Mouse (Mus musculus): ENCODE results near the gene Dis3l2. TPM values are rescaled to one million over a fixed set of nuclear protein-coding genes. Genes with fewer than 3 reads are reported as not detected.

Dis3l2 gene
- total RNA-seq, 2 experiments from 2014 or later = 25.1 to 25.6 TPM

DNA sequence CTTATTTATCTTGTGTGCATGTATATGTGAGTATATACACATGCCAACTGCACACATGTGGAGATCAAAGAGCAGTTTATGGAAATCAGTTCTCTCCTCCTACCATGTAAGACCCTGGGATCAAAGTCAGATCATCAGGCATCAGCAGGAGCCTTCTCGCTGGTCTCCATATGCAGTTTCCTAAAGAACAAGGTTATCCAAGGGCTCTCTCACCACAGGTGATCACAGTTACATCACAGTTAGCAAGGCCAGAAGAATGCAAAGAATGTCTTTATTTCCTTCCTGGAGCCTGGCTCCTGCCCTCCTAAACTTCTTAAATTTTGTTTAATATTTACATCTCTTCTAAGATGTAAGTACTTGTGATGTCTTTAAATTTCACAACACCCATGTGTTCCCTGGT, 304.6 kb downstream of the Dis3l2 start:
- DNase-seq (ENCODE audit: low spot score in 2 of 2) = no peak

GRCm38 (mm10) chr1:87009156-87009555, 305.5 kb downstream of the Dis3l2 start:
- DNase-seq (ENCODE audit: low spot score in 2 of 2) = no peak

DNA sequence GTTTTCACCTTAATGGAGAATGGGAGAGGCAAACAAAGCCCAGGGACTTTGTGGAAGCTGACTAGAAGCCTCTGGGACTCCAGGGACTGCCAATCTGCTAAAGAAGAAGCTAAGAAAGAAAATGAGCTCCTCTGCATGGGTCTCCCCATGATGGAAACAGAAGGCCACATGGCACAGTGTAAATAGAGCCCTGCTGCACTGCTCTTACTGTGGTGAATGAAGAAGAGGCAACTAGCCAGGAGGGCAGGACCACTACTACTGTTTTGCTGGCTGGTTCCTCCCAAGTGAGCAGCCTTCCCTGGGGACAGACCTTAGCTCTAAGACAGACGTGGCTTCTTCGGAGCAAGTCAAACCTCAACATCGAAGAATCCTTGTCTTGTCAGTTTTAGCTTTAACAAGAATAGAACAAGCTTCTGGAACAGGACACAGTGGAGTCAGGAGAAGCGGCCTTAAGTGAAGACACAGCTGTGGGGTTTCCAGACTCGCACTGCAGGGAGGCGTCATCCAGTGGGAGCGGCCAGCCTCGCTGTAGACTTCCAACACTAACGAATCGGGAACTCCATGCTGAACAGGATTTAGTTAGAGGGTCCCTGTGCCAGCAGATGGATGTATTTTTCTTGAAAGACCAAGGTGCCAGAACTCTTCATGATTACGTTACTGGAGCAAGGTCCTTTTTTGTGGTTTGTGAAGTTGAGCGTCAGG, 307.2 kb downstream of the Dis3l2 start:
- DNase-seq (ENCODE audit: low spot score in 2 of 2) = no peak

- no peak for DNase-seq (ENCODE audit: low spot score in 2 of 2)
Measured at GRCm38 (mm10) chr1:87011718-87012117, 308.1 kb downstream of the Dis3l2 start.

DNA sequence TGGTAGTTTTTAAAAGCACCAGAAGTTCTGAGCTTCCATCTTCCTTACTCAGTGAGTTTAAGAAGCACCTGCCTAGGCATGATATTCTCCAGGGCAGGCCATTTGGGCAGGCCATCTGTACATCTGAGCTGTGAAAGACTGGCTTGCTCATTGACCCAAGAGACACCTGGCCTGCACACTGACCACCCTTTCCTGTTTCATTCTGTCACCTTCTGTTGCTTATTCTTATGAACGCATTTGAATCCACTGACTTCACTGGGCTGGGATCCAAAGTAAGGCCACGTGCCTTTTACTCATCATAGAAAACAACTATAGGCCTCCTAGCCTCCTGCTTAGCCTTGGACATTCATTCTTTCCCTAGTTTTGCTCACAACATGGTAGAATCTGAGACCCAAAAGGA, 309.0 kb downstream of the Dis3l2 start:
- no peak for DNase-seq (ENCODE audit: low spot score in 2 of 2)

- no peak for DNase-seq (ENCODE audit: low spot score in 2 of 2)
Measured at GRCm38 (mm10) chr1:87020714-87021113, 317.1 kb downstream of the Dis3l2 start.

- no peak for DNase-seq (ENCODE audit: low spot score in 2 of 2)
Measured at GRCm38 (mm10) chr1:87021584-87021983, 318.0 kb downstream of the Dis3l2 start.

GRCm38 (mm10) chr1:87023291-87024170, 319.9 kb downstream of the Dis3l2 start:
- no peak for DNase-seq (ENCODE audit: low spot score in 2 of 2)

DNA sequence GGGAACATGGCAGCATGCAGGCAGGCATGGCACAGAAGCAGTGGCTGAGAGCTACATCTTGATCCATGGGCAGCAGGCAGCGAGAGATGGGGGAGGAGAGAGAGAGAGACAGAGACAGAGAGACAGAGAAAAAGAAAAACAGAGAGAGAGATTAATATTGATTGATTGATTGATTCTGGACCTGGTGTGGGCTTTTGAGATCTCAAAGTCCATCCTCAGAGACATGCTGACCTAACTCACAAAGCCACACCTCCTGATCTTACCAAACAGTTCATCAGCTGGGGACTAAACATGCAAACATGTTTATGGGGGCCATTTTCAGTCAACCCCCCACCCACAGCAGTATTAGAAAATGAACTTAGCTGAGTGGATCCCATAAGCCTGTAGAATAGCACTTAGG, 321.4 kb downstream of the Dis3l2 start:
- DNase-seq (ENCODE audit: low spot score in 2 of 2) = no peak

GRCm38 (mm10) chr1:87028786-87029185, 325.2 kb downstream of the Dis3l2 start:
- DNase-seq (ENCODE audit: low spot score in 2 of 2) = no peak

DNA sequence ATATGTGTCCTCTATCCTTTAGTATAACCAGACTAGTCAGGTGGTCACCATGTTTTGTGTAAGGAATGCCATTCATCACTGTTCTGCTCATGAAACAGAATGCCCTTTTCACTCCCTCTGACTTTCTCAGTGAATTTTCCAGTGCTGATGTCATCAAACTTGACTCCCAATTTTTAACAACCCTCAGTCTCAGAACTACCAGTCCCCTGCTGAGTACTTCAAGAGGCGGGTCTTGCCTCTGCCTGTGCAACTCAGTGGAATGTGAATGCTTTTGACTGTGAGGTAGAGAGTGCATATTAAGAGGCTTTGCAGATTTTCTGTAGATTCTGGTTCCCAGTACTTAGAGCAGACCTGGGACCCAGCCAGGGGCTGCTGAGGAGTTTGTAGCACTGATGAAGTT, 327.0 kb downstream of the Dis3l2 start:
- DNase-seq (ENCODE audit: low spot score in 2 of 2) = no peak

- no peak for DNase-seq (ENCODE audit: low spot score in 2 of 2)
Measured at GRCm38 (mm10) chr1:87032466-87032865, 328.9 kb downstream of the Dis3l2 start.

DNA sequence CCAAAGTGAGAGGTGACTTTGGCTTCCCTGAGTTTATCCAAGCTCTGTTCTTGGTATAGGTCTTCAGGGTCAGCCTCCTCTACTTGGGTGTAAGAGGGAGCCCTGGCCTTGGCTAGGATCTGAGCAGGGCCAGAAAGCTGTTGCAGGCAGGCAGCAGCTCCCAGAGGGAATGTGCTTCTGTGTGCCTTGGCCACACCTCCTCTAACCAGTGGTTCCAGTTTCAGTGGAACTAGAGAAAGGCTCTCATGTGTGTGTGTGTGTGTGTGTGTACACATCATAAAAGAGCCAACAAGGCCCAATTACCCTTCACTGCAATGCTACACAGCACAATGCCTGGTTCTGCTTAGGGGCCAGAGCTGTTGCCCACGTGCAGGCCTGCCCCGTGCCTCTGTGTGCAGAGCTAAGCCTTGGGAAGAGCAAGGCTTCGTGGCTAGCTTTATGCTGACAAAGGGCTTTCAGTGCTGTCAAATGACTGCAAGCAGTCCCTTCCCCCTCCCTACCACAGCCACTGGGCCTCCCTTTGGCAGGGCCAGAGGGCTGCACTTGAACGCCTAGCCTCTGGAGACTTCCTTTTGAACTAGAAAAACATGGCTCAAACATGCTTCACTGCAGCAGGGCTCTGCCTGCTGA, 332.0 kb downstream of the Dis3l2 start:
- no peak for DNase-seq (ENCODE audit: low spot score in 2 of 2)

DNA sequence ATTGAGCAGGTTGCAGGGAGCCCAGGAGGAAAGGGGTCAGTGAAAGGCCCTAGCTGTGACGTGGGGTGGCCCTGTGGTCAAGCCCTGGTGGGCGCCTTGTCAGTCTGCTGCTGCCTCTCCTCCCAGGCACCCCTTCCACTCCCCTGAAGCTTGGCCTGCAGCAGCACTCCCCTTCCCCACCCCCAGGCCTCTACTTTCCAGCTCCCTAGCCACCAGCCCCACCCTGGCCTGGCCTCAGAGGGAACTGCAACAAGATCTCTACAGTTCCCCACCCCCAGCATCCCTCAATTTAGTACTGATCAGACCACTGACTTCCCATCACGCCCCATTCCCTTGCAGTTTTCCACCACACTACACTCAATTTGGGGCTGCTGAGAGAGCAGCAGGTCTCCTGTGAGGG, 332.7 kb downstream of the Dis3l2 start:
- no peak for DNase-seq (ENCODE audit: low spot score in 2 of 2)

DNA sequence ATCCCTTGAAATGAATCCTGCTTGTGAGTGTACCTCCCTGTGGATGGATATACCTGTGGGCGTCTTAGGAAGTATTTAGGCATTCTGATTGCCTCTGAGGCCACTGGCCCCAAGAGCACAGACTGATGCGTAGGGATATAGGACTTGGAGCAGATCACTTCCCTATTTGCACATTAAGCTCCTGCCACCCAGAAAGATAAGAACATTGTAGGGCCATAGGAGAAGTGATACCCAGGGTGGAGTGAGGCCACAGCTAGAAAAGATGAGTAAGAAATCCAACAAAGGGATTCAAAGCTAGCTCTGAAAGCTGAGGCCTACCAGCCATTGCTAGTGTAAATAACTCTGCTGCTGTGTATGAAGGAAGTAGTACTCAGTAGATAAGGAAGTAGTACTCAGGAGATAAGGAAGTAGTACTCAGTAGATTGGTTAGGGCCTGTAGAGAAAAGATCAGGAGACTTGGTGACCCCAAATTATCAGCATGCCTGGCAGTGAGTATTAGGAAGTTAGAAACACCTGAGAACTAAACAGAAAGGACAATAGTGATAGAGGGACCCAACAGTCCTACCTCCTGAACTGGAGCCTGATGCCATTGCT, 335.0 kb downstream of the Dis3l2 start:
- DNase-seq (ENCODE audit: low spot score in 2 of 2) = no peak

GRCm38 (mm10) chr1:87041119-87041518, 337.5 kb downstream of the Dis3l2 start:
- DNase-seq (ENCODE audit: low spot score in 2 of 2) = peak; percentile 67 to 84

DNA sequence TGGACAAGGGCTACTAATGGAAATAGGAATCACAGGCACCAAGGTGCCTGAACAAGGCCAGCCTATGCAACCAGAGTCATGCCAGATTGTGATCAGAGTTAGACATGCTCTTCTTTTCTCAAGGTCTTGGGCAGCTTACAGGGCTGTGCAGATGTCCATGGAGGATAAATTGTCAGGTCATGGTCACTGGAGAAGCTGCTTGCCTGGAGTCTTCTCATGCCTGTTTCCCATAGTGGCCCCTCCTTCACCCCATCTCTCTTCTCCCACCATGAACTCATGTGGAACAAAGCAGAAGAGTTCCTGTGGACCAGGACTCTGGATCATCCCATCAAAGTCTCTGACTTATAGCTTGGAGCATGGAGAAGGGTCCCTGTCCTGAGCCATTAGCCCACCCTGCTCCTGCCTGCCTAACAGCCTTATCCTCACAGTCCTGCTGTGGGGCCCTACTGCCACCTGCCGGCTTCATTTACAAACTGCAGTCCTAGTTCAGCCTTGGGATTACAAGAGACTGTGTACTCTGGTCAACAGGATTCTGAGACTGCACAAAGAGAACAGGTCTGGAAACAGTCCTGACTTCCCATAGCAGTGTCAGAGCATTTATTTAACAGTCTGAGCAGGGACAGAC, 338.3 kb downstream of the Dis3l2 start:
- peak; percentile 82 to 88 for DNase-seq (ENCODE audit: low spot score in 2 of 2)

- no peak for DNase-seq (ENCODE audit: low spot score in 2 of 2)
Measured at GRCm38 (mm10) chr1:87050072-87050471, 346.5 kb downstream of the Dis3l2 start.

- DNase-seq (ENCODE audit: low spot score in 2 of 2) = no peak
Measured at GRCm38 (mm10) chr1:87050700-87051099, 347.1 kb downstream of the Dis3l2 start.

GRCm38 (mm10) chr1:87051369-87051768, 347.8 kb downstream of the Dis3l2 start:
- peak in 1 of 2 experiments; percentile 28 for DNase-seq (ENCODE audit: low spot score in 2 of 2)

DNA sequence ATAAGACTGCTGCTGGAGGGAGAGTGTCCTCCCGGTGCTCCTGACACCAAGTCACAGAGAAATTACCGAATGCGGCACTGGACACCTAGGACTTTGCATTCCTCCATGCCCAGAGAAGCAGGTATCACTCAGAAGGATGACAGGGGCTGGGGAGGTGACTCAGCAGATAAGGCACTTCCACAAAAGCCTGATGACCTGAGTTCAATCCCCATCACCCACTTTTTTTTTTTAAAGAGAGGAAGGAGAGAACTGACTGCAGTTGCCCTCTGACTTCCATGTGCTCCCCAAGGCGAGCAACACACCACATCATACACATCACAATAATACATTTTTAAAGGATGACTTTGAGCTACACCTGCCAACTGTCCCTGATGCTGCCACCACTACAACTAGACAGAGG, 353.5 kb downstream of the Dis3l2 start:
- no peak for DNase-seq (ENCODE audit: low spot score in 2 of 2)

Measured in left cerebral cortex, adult 18-20 months (tissue).